Mouse (Mus musculus) natural killer cell, adult 2 months (primary cell): ENCODE data around the gene Nxph3.

Experiments
- DNase-seq, 2 experiments: peaks; one replicate each; pipeline ENCODE4 v3.0.0; 2022; ENCODE audit warnings: low spot score in 2 of 2

Nxph3 gene

DNA sequence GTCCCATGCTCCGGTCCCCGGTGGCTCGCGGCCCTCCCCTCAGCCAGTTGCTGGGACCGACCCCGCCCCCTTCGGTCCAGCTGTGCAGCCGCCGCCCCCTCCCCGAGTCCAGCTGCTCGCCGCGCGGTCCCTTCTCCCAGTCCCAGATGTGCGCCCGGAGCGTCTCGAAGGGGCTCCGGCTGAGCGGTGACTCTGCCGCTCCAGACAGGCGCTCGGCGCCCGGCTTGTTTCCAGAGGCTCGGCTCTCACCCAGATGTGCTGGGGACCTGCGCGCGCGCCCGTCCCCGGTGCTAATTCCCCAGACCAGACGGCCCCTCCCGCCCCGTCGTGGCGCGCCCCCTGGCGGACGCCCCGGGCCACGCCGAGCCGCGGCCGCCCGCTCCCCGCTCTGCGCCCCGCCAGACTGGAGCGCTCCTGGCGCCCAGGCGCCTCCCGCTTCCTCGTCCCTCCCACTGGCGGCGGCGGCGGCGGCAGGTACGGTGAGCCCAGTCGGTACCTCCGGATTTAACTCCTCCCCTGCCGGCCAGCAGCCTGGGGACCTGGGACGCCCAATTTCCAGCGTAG is at the start of gene Nxph3:
Gene Nxph3, minus strand, starts transcription at position 273 of the 564 bp plus-strand sequence.
- DNase-seq = peak; percentile 38 to 56

DNA sequence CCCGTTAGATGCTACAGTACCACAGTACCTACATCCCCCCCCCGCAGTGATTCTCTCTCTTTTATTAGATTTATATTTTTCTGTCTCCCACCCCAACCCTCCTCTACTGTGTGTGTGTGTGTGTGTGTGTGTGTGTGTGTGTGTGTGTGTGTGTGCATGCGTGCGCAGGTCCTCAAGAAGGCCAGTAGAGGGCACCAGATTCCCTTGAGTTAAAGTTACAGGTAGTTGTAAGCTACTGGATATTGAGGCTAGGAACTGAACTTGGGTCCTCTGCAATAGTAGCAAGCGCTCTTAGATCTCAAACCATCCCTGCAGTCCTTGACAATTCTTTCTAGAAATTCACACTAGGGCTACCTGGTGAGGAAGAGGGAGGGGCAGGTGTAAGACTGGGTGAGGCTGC is 49.5 kb upstream of the Nxph3 start:
- DNase-seq = no peak

DNA sequence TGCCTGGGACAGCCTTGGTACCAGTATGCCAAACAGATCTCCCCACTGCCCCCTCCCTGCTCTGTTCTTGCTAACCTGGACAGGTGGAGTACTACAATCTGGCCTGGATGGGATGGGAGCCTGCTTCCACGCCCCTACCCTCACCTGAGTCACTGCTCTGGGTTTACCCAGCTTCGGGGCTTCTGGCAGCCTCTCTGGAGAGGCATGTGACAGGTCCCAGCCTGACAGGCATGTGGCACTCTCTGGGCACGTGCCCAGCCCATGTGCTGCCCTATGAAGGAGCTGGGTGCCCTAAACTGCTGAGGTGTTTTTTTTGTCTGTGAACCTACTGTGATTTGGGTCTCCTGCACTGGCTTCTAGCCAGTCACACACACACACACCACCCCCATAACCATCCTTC is 46.4 kb upstream of the Nxph3 start:
- DNase-seq = no peak

DNA sequence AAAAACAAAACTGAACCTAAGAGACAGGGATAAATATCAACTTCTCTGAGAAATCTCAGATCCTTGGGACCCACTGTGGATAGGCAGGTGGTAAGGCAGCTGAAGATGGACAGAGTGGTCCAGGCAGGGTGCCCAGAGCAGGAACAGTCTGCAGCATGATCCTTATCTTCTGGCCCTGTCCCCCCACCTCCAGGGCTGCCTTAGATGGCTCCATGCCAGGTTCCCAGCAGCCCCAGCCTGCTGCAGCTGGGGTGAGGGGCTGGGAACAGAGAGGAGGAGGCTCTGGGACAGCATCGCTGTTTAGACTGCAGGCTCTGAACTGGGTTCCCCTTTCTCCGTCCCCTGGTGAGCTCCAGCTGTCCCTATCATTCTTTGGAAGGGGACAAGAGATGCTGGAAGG is 45.4 kb upstream of the Nxph3 start:
- no peak for DNase-seq

DNA sequence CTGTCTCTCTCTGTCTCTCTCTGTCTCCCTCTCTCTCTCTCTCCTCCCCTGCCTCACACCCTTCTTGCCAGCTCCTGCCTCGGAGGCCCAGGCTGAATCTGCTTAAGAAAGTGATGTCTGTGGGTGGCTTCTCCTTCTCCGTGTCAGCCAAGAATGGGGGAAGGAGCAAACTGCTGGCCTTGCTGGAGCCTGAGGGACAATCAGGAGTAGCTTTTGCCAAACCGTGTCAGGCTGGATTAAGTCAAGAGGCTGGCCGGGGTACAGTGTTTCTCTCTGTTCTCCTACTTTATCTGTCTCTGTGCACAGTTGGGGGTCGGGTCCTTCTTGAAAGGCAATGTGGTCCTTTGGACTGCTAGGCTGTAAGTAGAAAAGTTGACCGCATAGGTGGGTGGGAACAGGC is 43.3 kb upstream of the Nxph3 start:
- no peak for DNase-seq

DNA sequence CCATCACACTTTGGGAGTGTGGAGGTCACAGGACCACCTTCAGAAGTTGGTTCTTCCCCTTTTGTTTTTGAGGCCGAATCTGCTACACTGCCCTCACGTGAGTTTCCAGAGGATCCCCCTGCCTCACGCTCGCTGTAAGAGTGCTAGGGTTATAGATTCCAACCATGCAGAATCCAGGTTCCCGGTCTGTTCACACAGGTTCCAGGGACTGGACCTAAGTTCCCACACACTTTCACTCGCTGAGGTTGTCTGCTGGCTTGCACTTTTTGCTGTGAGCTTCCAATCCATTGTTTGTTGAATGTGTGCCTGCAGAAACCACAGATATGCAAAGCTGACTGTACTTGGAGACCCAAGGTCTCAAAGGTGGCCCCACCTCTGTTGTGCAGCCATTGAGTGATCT is 42.7 kb upstream of the Nxph3 start:
- DNase-seq = no peak

DNA sequence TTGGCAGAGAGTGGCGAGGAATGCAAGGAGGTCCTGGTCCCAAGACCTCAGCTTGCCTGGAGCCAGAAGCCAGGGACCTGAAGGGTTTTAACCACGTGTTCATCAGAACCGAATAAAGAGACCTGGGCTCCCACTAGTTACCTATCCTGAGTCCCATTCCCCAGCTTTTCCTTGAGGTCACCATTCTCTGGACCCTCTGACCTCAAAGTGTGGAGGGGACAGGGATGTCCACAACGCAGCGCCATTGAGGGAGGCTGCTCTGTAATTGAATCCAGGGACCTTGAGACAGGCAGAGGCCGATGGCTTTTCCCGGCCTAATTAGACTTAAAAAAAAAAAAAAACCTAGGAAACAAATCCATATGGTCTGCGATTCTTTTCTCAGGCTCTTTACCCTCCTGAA is 40.9 kb upstream of the Nxph3 start:
- DNase-seq = no peak

DNA sequence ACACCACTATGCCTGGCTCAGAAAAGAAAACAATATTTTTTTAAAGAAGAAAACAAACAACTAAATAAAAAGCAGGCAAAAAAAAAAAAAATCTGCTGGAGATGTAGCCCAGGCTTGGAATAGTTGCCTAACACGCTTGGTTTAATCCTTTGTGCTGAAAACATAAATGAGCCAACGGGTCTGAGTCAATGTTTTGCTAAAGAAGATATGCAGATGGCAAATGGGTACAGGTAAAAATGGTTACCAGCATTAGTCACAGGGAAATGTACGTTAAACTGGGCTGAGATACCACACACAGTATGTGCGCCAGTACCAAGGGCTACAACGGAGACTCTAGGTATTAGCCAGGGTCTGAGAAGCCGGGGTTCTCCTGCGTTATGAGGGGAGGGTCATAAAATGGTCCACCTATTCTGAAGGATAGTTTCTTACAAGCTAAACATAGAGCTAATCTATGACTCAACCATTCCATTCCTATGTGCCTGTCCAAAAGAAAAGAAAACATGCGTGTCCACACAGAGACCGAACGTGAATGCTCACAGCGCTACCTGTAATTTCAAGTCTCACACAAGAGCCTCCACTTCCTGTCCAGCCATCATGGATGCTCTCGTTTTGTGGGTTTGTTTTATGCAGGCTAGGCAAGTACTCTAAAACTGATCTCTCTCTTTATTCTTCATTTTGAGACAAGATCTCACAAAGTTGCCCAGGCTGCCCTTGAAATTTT is 36.1 kb upstream of the Nxph3 start:
- DNase-seq = no peak

DNA sequence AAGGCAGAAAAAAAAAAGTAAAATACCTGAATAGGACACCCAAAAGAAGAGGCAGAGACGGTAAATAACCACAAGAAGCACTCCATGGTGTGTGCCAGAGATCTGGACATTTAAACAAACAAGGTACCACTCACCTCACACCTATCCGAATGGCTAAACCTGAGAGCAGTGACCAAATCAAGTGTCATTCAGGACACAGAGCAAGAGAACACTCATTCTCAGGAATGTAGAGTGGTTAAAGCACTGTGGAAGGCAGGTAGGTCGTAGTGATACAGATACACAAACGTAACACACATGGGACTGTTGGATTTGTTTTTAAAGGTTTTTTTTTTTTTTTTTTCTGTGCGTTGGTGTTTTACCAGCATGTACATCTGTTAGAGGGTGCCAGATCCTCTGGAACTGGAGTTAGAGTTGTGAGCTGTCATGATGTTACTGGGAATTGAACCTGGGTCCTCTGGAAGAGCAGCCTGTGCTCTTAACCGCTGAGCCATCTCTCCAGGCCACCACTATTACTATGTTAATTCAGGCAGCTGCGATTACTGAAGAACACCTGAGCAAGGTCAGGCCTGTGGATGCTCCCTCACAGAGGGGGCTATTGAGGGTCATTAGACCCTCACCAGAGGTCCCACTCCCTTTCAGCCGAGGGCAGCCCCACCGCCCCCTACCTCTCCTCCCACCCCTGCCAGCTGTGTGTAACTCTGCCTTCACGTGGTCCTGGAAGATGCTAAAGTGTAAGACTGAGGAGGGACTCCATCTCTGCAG is 31.8 kb upstream of the Nxph3 start:
- DNase-seq = no peak

DNA sequence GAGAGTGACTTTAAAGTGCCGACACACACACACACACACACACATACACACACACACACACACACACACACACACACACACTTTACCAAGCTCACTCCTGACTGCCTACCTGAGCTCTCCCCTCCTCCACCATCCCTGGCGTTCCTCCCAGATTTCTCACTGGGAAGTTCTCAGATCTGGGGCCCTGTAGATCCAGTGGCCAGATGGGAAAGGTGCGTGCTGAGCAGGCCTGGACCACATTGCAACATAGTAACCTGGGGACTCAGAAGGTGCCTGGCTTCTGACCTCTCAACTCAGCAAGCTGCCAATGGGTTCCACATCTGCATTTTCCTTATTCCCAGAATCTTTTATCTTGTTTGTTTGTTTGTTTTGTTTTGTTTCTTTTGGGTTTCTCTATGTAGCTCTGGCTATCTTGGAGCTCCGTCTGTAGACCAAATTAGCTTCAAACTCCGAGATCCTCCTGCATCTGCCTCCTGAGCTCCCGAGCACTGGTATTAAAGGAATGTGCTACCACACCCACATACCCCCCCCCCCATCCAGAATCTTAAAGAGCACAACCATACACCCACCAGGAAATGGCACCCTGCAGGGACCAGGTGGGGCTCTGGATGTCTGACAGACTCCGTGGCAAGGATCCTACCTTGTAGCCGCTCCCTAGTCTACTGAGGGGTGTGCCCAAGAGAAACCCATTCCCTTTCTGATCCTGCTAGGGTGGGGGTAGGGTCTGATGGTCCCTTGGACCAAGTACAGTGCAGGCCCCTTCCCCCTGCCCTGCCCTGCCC is 30.4 kb upstream of the Nxph3 start:
- DNase-seq = no peak

DNA sequence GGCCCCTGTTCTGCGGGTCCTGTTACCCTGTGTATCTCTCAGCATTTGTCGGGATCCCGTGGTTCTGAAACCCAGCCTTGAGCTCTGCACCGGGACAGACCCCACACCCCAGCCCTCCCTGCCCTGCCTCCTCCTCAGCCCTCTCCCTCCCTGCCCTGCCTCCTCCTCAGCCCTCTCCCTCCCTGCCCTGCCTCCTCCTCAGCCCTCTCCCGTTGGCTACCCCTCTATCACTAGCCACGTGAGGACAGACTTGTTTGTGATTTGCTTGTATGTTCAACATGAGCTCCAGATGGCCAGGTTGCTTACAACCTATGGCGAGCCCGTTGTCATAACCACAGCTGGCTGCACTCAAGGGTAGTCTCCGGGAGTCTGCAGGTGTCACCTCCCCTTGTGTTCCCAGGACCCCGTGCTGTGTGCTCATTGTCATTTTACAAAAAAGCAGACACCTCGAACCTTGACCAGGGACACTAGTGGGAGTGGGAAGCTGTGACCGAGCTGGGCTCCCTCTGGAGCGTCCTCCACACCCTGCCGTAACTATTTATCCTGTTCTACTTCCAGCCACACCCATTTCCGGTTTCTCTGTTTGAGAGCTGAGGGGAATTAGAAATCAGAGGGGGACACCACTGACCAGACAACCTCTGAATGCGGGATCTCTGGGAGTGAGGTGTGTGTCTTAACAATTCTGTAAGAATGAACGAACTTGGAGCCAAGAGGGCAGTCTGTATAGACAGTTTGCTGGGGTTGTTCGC is 26.4 kb upstream of the Nxph3 start:
- no peak for DNase-seq

DNA sequence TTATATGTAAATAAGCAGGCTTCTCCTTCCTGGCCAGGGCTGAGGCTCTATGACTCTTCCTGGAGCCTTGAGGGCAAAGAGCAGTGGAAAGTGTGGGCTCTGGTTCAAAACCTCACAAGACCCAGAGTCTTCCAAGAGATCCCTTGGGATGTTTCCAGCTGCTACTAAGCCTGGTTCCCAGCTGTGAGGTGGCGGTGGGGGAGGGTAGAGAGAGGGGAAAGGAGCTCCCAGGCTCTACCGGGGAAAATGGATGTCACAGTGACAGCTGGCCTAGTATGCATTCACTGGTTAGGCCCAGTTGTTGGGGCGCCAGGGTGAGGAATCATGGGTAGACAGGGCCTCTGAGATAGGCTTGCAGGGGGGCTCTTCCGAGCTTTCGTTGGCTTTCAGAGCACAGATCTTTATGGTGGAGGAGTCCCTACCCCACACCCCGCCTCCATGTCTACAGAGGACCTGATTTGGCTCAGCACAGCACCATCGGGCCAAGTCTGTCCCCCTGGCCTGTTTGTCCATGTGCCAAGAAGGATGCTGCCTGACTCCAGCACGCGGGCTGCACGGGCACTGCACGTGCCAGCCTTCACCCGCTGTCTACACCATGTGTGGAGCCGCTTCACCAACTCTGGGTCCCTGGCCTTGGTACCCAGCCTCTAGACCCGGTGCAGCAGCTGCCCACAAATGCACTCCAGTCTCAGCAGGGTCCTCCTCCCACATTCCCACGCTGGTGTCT is 24.2 kb upstream of the Nxph3 start:
- no peak for DNase-seq

DNA sequence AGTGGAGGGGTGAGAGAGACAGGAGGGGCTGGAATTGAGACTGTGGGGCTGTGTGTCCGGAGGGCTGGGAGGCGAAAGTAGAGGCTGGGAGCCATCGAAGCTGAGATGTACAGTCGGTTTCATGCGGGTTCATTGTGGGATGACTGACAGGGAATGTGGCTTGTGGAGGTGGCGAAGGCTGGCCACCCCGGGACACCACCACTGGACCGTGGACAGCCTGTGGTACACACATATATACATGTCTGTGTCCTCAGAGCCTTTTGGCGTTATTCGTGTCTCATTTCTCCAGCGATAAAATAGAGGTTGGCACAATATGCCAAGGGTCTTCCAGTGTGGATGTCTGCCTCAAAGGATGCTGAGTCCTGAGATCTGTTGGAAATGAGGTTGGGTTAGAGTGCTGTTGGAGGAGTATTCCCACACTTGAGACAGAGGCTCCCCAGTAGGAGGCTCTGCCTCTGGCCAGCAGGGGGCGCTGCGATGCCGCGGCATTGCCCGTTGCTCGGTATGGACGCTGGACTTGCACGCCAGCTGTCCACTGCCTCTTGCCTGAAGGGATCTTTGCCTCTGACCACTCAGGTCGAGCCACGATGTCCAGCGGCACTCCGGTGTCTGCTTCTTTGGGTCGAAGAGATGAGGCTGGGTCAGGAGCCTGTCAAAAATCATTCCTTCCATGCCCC is 19.3 kb upstream of the Nxph3 start:
- peak; percentile 58 to 68 for DNase-seq

DNA sequence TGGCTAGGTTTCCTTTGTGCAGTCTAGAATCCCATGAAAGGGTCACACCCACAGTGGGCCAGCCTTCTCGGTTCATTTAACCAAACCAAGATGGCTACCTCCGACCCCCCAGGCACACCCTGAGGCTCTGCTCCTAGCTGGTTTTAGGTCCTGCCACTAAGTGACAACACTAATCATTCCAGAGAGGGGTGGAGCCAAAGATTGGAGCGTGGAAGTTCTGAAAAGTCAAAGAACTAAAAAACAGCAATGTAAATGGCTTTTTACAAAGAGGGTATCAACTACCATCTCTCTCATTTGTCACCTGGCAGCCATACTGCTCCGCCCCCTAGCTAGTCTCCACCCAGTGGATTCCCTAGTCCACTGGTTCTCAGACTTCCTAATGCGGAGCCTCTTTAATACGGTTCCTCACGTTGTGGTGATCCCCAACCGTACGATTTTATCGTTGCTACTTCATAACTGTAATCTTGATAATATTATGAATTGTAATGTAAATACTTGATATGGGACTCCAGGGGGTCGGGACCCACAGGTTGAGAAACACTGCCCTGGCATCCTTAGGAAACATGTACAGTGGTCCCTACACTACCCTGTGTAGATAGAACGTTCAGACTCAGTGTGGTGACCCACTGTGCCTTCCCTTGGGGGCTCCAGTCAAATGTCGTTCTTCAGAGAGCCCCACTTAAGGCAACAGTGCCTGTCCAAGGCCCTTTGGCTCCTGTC is 18.1 kb upstream of the Nxph3 start:
- no peak for DNase-seq

DNA sequence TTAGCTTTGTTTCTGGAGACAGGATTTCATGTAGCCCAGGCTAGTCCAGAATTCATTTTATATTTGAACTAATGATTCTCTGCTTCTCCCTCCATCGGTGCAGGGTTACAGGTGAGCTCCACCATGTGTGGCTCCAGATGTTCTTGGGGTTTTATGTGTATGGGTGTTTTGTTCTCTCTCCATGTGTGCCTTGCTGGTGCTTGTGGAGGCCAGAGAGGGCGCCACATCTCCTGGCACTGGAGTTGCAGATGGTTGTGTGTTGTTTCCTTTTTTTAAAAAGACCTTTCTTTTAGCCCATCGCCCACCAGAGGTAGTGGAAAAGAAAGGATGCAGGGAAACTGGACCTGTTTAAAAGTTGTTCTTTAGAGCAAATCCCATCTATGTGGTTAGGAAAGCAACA is 13.9 kb upstream of the Nxph3 start:
- no peak for DNase-seq

DNA sequence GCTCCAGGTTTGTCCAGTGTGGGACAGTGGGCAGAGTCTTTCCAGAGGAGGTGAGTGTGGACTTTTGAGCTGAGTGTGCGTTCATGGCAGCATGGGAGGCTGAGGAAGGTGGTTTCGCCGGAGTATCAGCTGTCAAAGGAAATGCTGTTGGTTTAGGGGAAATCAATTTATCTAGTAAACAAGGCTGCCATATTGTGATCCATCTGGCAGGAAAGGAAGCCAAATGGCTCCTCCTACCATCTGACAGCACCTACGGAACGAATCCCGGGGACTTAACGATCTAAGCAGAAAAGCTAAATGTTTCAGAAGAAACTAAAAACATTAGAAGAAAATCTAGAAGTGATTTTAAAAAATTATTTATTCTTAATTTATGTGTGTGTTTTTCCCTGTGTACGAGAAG is 12.9 kb upstream of the Nxph3 start:
- no peak for DNase-seq

DNA sequence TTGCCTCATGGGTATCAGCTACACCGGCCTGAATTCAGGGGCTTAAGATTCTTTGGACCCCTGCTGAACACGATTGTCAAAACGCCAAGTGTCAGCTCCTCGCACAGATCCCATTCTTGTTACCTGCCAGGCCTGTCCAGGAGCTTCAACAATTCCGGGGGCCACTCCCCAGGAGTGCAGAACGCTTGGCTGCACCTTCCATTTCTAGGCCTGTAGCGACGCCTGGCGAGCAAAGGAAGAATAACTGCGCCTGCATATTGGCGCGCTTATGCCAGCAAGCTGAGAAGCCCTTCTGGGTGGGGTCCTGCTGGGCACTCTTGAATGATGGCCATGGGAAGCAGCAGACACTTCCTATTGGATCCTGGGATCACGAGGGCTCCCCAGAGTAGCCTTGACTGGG is 7.2 kb upstream of the Nxph3 start:
- DNase-seq = peak; percentile 54 to 61

DNA sequence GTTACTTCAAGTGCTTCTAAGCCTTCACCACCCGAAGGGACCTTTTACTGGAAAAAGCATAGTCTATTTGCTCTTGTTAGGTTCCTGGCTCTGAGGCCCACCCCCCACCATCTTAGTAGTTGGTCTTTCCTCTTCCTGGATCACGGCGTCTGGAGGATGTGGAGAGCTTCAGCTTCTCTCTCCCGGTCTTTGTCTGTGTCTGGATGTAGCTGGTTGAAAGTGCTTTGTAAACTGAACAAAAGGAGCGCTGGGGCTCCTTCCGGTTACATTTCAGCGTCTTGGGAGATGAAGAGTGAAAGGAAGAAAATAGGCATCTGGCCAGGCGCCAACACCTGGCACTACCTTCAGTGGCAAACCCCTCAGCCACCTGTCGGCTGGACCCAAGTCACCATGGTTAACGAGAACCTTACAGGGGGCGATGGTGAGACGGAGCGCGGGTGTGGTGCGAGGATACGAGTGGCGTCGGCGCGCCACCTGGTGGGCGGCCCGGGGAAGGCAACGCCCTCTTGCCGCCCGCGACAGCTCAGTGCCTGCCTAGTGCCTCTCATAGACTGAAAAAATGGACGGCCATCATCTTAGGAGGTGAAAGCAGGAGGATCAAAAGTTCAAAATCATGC is 6.2 kb upstream of the Nxph3 start:
- peak; percentile 75 to 88 for DNase-seq

DNA sequence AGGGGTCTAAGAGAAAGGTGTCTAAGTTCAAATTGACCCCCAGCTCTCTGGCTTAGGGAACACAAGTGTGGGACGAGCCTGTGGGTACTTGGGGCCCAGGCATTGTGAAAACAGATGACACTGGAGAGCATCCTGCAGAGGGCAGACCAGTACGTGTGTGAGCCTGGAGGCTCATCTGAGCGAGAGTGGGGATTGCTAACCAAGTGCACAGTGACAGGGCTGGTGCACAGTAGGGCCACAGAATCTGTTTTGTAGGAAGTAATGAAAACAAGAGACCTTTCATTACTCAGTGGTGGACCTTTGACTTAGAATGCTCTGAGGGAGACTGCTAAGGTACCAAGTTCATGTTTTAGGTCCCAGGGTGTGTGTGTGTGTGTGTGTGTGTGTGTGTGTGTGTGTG is 5.6 kb upstream of the Nxph3 start:
- no peak for DNase-seq
